Mouse (Mus musculus): Measurements from ENCODE around the gene Med13.

GRCm38 (mm10) chr11:86396950-86397594 lies 39.7 kb upstream of the Med13 start:
- no peak for TF ChIP-seq POLR2AphosphoS5 (IDR thresholded peaks at IDR 0.05; ENCODE audit: insufficient replicate concordance, low read depth, low read length)
- TF ChIP-seq GATA1 (IDR thresholded peaks at IDR 0.05; ENCODE audit: borderline replicate concordance, low read length): no peak

Measured in G1E (cell line).